Mouse (Mus musculus) gastrocnemius, postnatal 10 days (tissue): ENCODE data around the gene Olfr212. TPM values are rescaled to one million over a fixed set of nuclear protein-coding genes. Genes with fewer than 3 reads are reported as not detected.
"Not testable (repeated sequence)": the region's sequence is repeated elsewhere in the genome, so short reads cannot be mapped to it uniquely, and the experiment has no call there.

Experiments
- DNase-seq: peaks from one replicate; pipeline ENCODE4 v3.0.0; 2021; ENCODE audit warnings: mixed read lengths
- long read RNA-seq, 2 experiments: library from polyadenylated mRNA; stranded (forward); transcript quantifications; one replicate each; pipeline ENCODE4 v2.0.0; 2021
- total RNA-seq, 2 experiments: library from RNA; stranded (reverse); gene quantifications; 2 replicates each; pipeline ENCODE4 v1.2.3; 2021

Gene Olfr212
- not detected for total RNA-seq
- long read RNA-seq, experiment 1 = 0 reads
- long read RNA-seq, experiment 2 = 0 reads

DNA sequence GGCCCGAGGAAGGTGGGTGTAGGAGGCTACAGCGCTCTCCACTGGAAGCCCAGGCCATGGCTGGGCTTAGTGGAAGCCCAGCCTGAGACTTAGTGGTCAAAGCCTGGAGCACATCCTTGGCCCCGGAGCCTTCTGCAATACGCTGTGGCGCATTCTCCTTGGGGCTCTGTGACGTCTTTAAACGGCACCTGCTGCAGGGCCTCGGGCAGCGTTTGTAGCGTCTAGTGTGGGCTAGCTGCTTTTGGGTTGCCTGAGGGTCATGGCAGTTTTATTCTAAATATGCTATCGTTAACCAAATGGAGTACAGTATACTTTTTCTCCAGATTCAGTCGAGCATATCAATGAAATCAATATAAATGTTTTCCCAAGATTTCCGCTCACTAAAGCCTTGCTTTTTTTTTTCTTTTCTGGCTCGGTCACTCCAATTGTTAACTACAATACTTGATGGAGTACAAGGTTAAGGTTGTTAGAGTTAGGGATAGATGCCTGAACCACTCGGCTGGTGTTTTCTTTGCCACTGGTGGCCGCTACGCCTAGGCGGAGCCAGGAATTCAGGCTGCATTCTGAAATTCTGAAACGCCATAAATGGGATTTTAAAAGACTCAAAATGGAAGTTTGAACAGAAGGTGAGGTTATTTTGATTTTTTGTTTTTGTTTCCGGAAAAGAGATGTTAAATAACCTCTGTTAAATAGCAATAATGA is at the start of gene Olfr212:
TSS of gene Olfr212 (plus strand) at position 215 of the 702 bp plus-strand sequence.
- DNase-seq = not testable (repeated sequence)

DNA sequence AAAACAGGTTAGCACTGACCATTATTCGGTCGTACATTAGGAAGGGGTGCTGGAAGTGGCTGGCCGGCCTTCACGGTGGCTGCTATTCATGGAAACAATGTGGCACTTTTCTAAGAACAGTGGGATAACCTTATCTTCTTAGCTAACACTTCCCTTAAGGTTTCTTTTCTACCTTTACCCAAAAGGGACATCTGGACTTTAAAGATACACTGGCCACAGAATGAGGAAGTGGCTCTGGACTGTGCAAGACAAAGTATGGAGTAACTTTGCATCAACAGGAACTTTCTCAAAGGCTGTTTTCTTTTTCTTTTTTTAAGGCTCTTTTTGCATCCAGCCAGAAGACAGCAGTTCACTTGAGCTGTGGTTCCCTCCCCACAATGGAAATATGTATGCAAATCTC is 47.6 kb upstream of the Olfr212 start:
- DNase-seq = no peak

DNA sequence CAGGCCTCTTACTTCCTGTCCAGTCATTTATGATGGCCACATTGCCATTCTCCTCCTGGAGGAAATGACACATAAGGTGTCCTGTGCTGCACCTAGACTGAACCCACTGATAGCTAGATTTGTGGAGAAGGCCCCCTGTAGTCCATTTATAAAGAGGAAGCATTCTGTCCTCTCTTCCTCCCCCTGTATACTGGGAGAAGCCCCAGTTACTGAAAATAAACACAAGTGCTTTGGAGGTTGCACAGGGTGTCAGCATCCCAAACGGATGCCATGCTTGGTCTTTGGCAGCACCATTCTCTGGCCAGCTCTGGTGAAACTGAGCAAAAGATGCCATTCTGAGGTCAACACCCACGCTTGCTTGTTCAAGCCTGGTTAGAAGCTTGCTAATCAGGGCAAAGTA is 47.1 kb upstream of the Olfr212 start:
- DNase-seq = no peak

DNA sequence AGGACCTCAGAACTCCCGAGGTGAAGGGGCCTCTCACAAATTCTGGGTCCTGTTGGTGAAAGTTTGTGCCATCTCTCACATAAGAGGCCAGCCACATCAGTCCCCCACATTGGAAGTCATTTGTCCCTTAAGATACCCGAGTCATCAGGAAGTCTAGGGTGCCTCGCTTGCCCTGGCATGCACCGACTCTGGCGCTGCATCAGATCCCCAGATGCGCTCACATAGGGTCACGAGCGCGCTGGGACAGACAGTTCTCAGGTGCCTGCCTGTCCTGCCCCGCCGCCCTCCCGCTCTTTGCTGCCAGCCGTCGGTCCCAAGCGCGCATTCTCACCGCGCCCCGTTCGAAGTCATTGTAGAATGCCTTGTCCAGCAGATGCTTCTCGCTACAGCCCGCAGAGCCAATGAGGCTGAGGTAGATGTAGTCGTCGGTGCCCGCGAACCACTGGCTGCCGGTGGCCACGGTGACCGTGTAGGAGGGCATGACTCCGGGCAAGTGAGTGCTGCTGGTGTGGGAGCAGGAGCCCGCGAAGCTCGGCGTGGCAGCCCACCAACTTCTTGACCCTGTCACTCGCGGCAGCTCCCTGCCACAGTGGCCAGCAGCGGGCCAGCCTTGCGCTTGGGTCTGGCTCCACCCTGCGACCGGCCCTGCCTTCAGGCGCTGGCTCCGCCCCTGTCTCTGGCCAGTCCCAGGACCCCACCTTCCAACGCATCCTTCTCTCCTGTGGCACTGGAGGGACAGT is 45.6 kb upstream of the Olfr212 start, which contains the start of gene Alox5:
TSS of gene Alox5 (minus strand) at position 635 of the 740 bp plus-strand sequence.
- peak; percentile 35 for DNase-seq

DNA sequence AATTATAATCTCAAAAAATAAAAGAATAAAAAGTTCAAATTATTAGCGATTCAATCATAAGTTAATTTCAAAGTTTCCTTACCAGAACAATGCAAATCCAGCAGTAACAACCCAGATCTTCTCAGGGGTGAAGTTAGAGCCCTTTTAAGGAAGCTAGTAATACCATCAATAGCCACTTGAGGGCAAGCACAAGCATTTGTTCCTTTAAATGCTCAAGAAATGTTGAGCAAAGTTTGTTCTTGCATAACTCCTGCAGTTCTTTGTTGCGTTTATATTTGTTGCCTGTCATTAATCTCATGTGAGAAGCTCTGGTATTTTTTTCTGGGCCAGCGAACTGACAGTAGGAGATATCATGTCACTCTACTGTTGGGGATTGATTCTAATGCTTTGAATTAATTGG is 38.2 kb upstream of the Olfr212 start:
- DNase-seq = no peak

DNA sequence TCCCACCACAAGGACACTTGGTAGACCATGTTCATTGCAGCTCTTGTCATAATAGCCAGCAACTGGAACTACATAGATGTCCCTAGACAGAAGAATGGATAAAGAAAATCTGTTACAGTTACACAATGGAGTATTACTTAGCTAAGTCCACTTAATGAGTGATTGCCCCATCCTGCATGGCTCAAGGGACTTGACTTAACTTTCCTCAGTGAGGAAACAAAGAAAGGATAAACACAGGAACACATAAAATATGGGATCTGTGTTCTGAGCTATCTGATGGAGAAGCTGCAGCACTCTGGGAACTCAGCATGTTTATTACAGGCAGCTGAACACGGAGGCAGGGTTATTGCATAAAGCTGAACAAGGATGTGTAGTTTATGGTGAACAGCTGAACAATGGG is 21.2 kb upstream of the Olfr212 start:
- no peak for DNase-seq

DNA sequence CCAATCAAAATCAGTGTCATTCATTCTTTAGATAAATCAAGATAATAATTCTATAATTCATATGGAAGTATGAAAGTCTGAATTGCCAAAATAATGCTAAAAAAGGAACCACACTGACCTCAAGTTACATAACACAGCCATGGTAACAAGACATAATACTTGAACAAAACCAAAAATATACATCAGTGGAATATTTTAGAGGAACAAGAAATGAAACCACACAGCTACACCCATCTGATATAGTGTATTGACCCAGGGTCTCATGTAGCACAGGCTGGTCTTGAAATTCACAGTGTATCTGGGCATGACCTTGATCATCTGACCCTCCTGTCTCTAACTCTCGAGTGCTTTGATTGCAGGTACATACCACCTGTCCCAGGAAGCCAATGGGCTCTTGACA is 19.5 kb upstream of the Olfr212 start:
- no peak for DNase-seq

DNA sequence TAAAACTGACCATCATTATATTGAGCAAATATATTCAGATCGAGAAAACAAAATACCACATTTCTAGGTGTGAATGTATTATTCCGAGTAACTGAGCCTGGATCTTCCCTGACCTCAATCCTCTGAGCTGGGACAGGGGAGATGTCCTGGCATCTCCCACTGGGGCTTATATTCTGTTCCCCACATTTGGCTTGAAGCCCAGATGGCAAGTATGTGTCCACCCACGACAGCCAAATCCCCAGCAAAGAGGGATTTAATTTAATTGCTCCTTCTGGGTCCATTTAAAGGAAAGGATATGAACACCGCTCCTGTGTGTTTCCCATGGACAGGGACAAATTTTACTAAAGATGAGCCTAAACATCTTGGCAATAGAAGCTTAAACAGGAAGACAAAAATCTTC is 17.5 kb upstream of the Olfr212 start, which contains the start of gene Olfr211:
TSS of gene Olfr211 (plus strand) at position 301 of the 400 bp plus-strand sequence.
- no peak for DNase-seq

DNA sequence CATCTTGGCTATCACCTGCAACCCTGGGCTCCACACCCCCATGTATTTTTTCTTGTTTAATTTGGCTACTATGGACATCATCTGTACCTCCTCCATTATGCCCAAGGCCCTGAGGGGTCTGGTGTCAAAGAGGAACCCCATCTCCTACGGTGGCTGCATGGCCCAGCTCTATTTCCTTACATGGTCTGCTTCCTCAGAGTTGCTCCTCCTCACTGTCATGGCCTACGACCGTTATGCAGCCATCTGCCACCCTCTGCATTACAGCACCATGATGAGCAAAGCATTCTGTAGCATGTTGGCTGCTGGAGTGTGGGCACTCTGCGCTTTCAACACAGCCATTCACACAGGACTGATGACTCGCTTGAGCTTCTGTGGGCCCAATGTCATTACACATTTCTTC is 12.6 kb upstream of the Olfr212 start:
- DNase-seq = no peak

DNA sequence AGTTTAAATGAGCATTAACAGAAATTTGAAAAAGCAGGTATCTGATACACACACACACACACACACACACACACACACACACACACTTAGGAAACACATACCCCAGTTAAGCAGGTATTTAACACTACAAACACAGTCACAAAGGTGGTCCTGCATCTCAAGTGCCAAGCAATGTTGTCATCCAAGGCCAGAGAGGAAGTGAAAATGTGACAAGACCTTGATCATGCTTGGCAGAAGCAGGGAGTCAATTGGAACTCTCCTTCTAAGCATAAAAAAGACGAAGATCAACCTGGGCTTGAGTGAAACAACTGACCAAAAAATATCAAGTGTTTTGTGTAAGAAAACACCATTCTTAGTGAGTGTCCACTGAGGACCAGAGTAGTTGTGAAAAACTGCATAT is 10.4 kb upstream of the Olfr212 start:
- DNase-seq = no peak

DNA sequence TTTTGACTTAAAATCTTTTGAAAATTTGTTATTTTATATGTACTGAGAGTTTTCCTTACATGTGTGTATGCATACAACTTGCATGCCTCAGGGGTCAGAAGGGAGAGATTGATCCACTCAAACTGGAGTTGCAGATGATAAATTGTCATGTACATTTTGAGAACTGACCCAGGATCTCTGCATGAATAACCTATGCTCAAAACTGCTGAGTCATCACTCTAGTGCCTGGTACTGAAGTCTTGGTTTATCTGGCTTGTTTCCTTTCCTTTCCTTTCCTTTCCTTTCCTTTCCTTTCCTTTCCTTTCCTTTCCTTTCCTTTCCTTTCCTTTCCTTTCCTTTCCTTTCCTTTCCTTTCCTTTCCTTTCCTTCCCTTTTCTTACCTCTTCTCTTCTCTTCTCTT is 8.5 kb downstream of the Olfr212 start:
- DNase-seq = no peak

DNA sequence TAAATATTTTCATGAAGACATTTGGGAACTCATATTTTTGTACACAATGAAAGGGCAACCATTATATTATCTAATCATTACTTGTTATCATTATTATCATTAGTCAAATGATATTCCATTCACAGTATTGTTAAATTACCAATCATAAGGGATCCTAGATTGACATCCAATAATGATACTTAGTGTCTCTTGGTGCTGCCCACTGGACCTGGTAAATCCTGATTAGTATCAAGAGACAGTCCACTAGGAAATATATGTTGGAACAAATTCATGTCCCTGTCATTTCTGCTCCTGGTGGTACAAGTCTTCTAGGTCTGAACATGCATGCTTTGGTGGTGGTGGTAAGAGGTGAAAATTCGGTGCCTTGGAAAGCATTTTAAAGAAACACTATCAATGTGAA is 31.8 kb downstream of the Olfr212 start, which contains the start of gene Olfr213:
TSS of gene Olfr213 (plus strand) at position 301 of the 400 bp plus-strand sequence.
- no peak for DNase-seq

DNA sequence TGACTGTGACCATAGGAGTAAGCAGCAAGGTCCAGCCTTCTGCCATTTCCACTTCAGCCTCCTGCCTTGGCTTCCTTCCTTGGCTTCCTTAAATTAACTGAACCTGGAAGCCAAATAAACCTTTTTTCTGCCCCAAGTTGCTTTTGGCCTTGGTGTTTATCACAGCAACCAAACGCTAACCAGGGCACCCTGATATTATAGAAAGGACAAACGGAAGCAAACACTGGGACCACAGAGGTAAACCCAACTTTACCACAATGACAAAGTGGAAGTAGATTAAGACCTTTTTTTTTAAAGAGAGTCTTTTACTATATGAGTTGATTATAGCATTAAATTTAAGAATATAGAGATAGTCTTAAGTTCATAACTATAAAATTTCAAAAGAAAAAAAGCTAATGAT is 36.2 kb downstream of the Olfr212 start:
- no peak for DNase-seq

DNA sequence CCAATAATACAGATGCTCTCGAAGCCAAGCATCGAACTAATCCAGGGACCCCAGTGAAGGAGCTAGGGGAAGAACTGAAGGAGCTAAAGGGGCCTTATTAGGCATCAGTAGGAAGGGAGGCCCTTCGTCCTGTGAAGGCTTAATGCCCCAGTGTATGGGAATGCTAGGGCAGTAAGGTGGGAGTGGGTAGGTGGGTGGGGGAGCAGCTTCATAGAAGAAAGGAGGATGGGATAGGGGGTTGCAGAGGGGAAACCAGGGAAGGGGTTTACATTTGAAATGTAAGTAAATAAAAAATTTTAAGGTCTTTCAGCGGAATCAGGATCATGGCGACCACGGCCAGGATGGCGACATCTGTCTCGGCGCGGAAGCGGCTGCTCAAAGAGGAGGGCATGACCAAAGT is 44.5 kb downstream of the Olfr212 start, which contains the start of gene Gm5580:
TSS of gene Gm5580 (plus strand) at position 301 of the 400 bp plus-strand sequence.
- not testable (repeated sequence) for DNase-seq

DNA sequence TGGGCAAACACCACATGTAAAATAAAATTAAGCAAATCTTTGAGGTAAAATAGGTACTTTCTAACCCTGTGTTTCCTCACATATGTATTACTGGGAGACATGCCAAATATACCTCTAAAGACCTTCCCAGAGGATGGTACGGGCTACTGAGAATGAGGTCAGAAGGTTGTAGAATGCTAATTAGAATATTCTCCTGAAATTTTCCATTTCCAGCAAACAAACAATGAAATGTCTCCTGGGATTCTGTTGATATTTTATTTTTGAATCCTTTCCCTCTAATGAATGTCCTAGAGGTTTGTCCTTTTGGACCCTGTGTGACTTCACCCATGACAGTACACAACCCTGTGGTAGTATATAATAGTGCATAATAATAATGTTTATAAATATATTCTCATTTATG is 47.6 kb downstream of the Olfr212 start, which contains the start of gene Olfr214:
TSS of gene Olfr214 (plus strand) at position 301 of the 400 bp plus-strand sequence.
- DNase-seq = no peak

DNA sequence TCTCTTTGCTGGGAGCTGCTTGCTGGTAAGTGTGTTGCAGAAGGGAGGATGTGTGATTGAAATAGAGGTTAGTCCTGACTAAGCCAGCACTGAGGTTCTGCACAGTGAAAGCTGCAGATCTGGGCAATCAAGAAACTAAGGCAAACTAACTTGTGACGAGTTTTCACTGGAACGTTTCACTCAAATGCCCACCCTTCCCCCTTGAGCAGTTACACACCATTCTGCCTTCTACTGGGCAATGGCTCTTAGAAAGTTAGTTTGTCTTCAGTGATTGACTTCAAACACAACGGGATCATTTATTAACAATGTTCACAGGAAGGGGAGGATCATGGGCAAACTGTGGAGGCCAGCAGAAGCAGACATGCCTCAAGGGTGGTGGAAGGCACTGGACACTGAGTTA is 48.6 kb downstream of the Olfr212 start:
- no peak for DNase-seq

Other genes starting within 250 kb of the Olfr212 start
- 1 to 10 TPM; 1.6 to 2.6 TPM for gene Zfand4, start 242.3 kb upstream of the Olfr212 start, total RNA-seq
- gene March8, start 168.5 kb upstream of the Olfr212 start, total RNA-seq = 10 to 100 TPM; 27.4 to 31.3 TPM
- 1 to 10 TPM; 1.9 to 2.7 TPM for gene Alox5, start 45.3 kb upstream of the Olfr212 start, total RNA-seq
- not detected for gene Olfr211, start 17.4 kb upstream of the Olfr212 start, total RNA-seq
- not detected for gene Olfr213, start 31.9 kb downstream of the Olfr212 start, total RNA-seq
- 1 to 10 TPM; 1.5 to 1.7 TPM for gene Gm5580, start 44.6 kb downstream of the Olfr212 start, total RNA-seq
- not detected for gene Olfr214, start 47.7 kb downstream of the Olfr212 start, total RNA-seq
- not detected for gene Olfr215, start 77.7 kb downstream of the Olfr212 start, total RNA-seq
- 10 to 100 TPM; 19.5 to 19.8 TPM for gene Zfp422, start 122.5 kb downstream of the Olfr212 start, total RNA-seq
- 10 to 100 TPM in 1 of 2 experiments, 1 to 10 TPM in 1; 6.2 to 28.1 TPM for gene Depp1, start 144.1 kb downstream of the Olfr212 start, total RNA-seq
- gene Rassf4, start 167.4 kb downstream of the Olfr212 start, total RNA-seq = 10 to 100 TPM in 1 of 2 experiments, 1 to 10 TPM in 1; 8.0 to 10.5 TPM
- under 1 TPM; 0.16 to 0.23 TPM for gene Tmem72, start 210.4 kb downstream of the Olfr212 start, total RNA-seq